Mouse (Mus musculus): Measurements from ENCODE around the gene Lysmd3.

DNA sequence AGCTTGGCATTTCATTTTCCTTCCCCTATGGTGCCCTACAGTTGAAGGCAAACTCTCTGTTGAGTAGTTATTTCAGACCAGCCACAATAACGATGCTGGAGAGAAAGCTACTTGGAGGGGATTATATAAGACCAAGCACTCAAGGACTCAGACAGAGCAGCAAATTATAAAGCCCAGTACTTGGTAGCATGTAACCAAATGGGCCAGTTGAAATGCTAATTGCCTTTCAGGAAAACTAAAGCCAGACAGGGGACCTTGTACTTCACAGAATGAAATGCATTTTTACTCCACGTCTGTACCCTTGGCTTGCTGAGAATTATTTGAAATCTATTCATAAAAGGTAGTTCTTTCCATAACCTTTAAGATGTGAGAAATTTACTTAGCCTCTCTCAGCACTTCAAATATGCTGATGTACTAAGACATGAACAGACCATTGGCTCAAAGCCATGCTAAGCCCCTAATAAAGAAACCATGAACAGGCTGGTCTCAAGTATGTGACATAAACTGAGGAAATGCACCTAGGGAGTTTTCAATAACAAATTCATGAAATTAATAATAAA, 28.8 kb upstream of the Lysmd3 start:
- TF ChIP-seq CTCF (IDR thresholded peaks at IDR 0.05; ENCODE audit: low read depth) = no peak
- no peak for TF ChIP-seq EP300 (optimal IDR thresholded peaks at IDR 0.05)
